Mouse (Mus musculus) frontal cortex, adult 2 months (tissue): ENCODE measurements around the gene Gadd45gip1. TPM values are rescaled to one million over a fixed set of nuclear protein-coding genes. Genes with fewer than 3 reads are reported as not detected.
"Not testable (repeated sequence)": the region's sequence is repeated elsewhere in the genome, so short reads cannot be mapped to it uniquely, and the experiment has no call there.

Experiments used
- DNase-seq, 2 experiments: peaks; one replicate each; pipeline ENCODE4 v3.0.0; 2022; ENCODE audit warnings: low spot score in 1 of 2; ENCODE audit errors: extremely low spot score in 1 of 2
- polyA plus RNA-seq: library from polyadenylated mRNA; depleted of rRNA; stranded (reverse); fragments of >200 nt; gene quantifications from 2 replicates; pipeline ENCODE4 v1.2.3, GENCODE M21; 2012

Gene Gadd45gip1
- polyA plus RNA-seq, 1 experiment: 30.9 TPM

- DNase-seq: no peak
These were observed 5.7 kb upstream of the Gadd45gip1 start for GRCm38 (mm10) chr8:84825636-84826035.

- DNase-seq: not testable (repeated sequence)
These were observed 4.8 kb upstream of the Gadd45gip1 start for GRCm38 (mm10) chr8:84826518-84826917.

DNA sequence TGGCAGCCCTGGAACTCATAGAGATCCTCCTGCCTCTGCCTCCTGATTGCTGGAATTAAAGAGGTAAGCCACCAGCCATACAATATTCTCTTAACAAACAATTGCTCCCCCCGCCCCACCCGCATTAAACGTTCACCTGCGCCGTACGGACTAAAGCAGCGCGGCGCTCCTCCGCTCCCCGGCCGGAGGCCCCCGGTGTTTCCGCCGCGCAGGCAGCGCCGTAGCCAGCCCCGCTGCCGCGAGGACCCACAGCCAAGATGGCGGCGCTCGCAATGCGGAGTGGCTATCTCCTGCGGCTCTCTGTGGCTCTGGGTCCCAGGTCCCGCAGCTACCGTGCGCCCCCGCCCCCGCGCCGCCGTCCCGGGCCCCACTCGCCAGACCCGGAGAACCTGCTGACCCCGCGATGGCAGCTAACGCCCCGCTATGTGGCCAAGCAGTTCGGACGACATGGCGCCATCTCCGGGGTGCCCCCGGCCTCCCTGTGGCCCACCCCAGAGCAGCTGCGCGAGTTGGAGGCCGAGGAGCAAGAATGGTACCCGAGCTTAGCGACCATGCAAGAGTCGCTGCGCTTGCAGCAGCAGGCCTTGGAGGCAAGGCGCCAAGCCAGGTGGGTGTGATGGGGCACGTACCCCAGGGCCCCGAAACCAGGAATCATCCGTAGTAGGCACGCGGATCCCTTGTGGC lies 854 bp downstream of the Gadd45gip1 start:
- DNase-seq: peak in 1 of 2 experiments; percentile 78

- DNase-seq: no peak
These were observed 1.7 kb downstream of the Gadd45gip1 start for GRCm38 (mm10) chr8:84832759-84833742.

GRCm38 (mm10) chr8:84834002-84834865 lies 2.9 kb downstream of the Gadd45gip1 start:
- no peak for DNase-seq

GRCm38 (mm10) chr8:84834866-84835855 lies 3.8 kb downstream of the Gadd45gip1 start:
- DNase-seq: peak in 1 of 2 experiments; percentile 82

DNA sequence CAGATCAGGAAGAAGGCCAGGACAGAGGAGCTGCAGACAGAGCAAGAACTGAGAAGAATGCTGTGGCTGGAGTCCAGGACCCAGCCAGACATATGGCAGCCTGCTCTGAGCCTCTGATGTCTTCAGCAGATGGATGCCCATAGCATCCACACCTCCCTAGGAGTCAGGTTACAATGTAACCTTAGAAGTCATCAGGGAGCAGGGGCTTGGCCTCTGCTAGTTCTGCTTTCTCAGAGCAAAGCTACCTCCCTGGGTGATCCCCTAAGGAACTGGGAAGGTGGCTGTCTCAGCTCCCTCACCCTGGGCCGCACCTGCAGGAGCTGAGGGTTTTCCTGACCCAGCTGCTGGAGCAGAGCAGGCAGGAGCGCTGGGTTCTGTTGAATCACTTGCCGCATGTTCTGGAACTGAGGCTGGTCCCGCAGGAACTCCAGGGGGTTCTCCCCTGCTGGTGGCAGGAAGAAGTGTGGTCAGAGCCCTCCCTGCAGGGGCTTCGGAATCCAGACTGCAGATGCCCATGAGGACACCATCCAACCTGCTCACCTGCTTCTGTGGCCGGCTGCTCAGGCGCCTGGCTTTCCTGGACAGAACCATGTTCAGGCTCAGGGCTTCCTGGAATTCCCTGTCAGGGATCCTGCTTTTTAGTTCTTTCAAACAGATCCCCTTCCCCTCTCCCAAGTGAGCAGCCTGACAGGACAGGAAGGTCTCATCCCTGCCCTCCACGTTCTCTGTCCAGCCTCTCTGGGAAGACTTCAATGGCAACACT lies 6.0 kb downstream of the Gadd45gip1 start:
- no peak for DNase-seq

GRCm38 (mm10) chr8:84837912-84838470 lies 6.7 kb downstream of the Gadd45gip1 start:
- no peak for DNase-seq

DNA sequence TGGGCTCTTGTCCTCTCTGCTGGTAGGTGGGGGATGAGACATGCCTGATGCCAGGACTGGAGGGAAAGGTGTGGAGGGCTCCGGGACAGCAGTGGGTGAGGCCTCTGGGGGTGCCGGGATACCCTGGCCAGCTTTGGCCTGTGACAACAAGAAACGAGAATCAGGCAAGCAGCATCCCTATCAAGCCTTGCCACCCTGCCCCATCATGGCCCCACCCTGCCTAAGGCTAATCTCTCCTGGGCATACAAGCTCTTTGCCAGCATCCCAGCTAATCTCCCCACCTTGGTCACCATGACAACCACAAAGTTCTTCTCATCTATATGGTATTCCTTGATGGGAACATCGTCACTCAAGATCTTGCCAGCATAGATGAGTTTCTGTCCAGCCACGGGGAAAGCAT lies 7.2 kb downstream of the Gadd45gip1 start:
- DNase-seq: no peak

GRCm38 (mm10) chr8:84839411-84839810 lies 8.1 kb downstream of the Gadd45gip1 start:
- no peak for DNase-seq

- no peak for DNase-seq
These were observed 8.5 kb downstream of the Gadd45gip1 start for GRCm38 (mm10) chr8:84839875-84840247.

- DNase-seq: peak; percentile 87 to 94
These were observed 9.1 kb downstream of the Gadd45gip1 start, which contains the start of gene Rad23a for GRCm38 (mm10) chr8:84840248-84840999. Rad23a (minus strand) TSS chr8:84840665.

GRCm38 (mm10) chr8:84841514-84841913 lies 10.2 kb downstream of the Gadd45gip1 start:
- no peak for DNase-seq

DNA sequence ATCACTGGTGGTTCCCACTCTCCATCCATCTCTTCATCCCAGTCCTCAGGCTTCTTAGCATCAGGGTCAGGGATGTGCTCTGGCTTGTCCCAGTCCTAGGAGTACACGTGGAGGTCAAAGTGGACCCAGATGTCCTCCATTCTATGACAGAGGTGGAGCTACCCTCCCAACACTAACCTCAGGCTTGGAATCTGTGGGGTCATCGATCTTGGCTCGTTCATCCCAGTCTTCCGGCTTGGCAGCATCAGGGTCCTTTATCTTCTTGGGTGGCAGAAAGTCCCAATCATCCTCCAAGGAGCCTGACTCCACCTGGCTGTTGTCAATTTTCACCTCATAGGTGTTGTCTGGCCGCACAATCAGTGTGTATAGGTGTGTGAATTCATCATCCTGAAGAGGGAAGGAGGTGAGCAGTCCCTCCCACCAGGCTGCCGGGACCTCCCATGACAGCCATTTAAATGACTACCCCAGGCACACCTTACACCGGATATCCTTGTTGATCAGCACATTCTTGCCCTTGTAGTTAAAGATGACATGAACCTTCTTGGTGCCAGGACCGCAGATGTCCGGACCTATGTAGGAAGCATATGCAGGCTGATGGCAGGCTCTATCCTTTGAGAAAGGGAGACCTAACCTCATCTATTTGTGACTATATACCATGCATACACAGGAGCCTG lies 13.2 kb downstream of the Gadd45gip1 start:
- no peak for DNase-seq

GRCm38 (mm10) chr8:84845355-84846093 lies 14.2 kb downstream of the Gadd45gip1 start:
- DNase-seq: peak in 1 of 2 experiments; percentile 48

GRCm38 (mm10) chr8:84846094-84846721 lies 14.9 kb downstream of the Gadd45gip1 start:
- no peak for DNase-seq
